12 mouse cellular contexts compared by ENCODE assay signal in genomic region chr11:4283627-4284026, GRCm38 (mm10). TPM values are rescaled to one million over a fixed set of nuclear protein-coding genes. Genes with fewer than 3 reads are reported as not detected.
A peak's percentile ranks its signal among the peaks of the same experiment; 100 is the strongest.
DNase-seq lines count a peak whose midpoint lies in the region; ATAC-seq and TF ChIP-seq lines count a peak whose summit lies in the region.
"Had no signal": no experiment of that assay in that cellular context is flagged by ENCODE, and none has a peak within 500 bp of the region (broad histone marks: within the 10 kb centered on the region; RNA-seq: fewer than 3 reads in every experiment).

No protein-coding gene starts in this region.

- peak; percentile 58; the same call in 1 of the 2 replicates for ATAC-seq in limb, embryonic 14.5 days (ENCODE audit: low FRiP score, low read depth)
- ATAC-seq in midbrain, embryonic 16.5 days: no peak

- peak; percentile 36 to 45 for DNase-seq in heart, adult 9 months (ENCODE audit: low spot score in 2 of 2)
- DNase-seq in heart, postnatal 36 days: no peak
- DNase-seq in urinary bladder, postnatal 14 days (ENCODE audit: low spot score): peak; percentile 46
- DNase-seq in urinary bladder, postnatal 25 days (ENCODE audit: low spot score): no peak
- DNase-seq in limb, embryonic 14.5 days (ENCODE audit: low spot score): no peak
- no peak for DNase-seq in layer of hippocampus, postnatal 14 days (ENCODE audit: low spot score in 2 of 2)
- no peak for DNase-seq in ovary, adult 18-20 months (ENCODE audit: low spot score)

- no peaks in the 10 kb centered on the region for H3K27me3 ChIP-seq in limb, embryonic 14.5 days (ENCODE audit: control insufficient read depth, insufficient read depth, low read length)
- no peaks in the 10 kb centered on the region for H3K27me3 ChIP-seq in midbrain, embryonic 16.5 days (ENCODE audit: control insufficient read depth, insufficient read depth, low read depth, low read length)
- H3K27me3 ChIP-seq: CH12.LX; hindbrain, embryonic 12.5 days; limb, embryonic 13.5 days had no signal

- TF ChIP-seq POLR2A in limb, embryonic 14.5 days (IDR thresholded peaks at IDR 0.05; ENCODE audit: borderline replicate concordance, extremely low read depth, insufficient read depth, insufficient read length): no peak

- H3K4me3 ChIP-seq in limb, embryonic 14.5 days (replicated peaks; ENCODE audit: low read length): no peak overlapping the region
- H3K4me3 ChIP-seq in midbrain, embryonic 16.5 days (ENCODE audit: low read depth, low read length): no peak overlapping the region
- H3K4me3 ChIP-seq: erythroblast, embryonic 14.5 days; hindbrain, embryonic 12.5 days; limb, embryonic 13.5 days had no signal

- H3K27ac ChIP-seq in limb, embryonic 14.5 days (replicated peaks; ENCODE audit: low read depth, low read length): no peak overlapping the region
- no peak overlapping the region for H3K27ac ChIP-seq in midbrain, embryonic 16.5 days (ENCODE audit: low read length)
- H3K27ac ChIP-seq: hindbrain, embryonic 12.5 days; limb, embryonic 13.5 days had no signal

- intact Hi-C loops in heart, postnatal 36 days (cut with DNase I): no loop called here

- H3K9ac ChIP-seq in limb, embryonic 14.5 days (ENCODE audit: low read depth, low read length, severe bottlenecking): no peak overlapping the region
- H3K9ac ChIP-seq in midbrain, embryonic 16.5 days (ENCODE audit: low read depth, low read length): no peak overlapping the region
- H3K9ac ChIP-seq: hindbrain, embryonic 12.5 days; limb, embryonic 13.5 days had no signal

- H3K36me3 ChIP-seq in limb, embryonic 14.5 days (ENCODE audit: control insufficient read depth, insufficient read depth, low read length): no peaks in the 10 kb centered on the region
- no peaks in the 10 kb centered on the region for H3K36me3 ChIP-seq in midbrain, embryonic 16.5 days (ENCODE audit: control insufficient read depth, insufficient read depth, low read length)
- H3K36me3 ChIP-seq: hindbrain, embryonic 12.5 days; limb, embryonic 13.5 days had no signal

- no peaks in the 10 kb centered on the region for H3K9me3 ChIP-seq in limb, embryonic 14.5 days (ENCODE audit: control insufficient read depth, low read length)
- H3K9me3 ChIP-seq in midbrain, embryonic 16.5 days (replicated peaks; ENCODE audit: control insufficient read depth, low read length, poor library complexity, severe bottlenecking): no peaks in the 10 kb centered on the region
- H3K9me3 ChIP-seq: hindbrain, embryonic 12.5 days; limb, embryonic 13.5 days had no signal

- no peaks in the 10 kb centered on the region for H3K4me1 ChIP-seq in limb, embryonic 14.5 days (ENCODE audit: control insufficient read depth, insufficient read depth, low read length)
- no peaks in the 10 kb centered on the region for H3K4me1 ChIP-seq in midbrain, embryonic 16.5 days (ENCODE audit: control insufficient read depth, insufficient read depth, low read length)
- H3K4me1 ChIP-seq: hindbrain, embryonic 12.5 days had no signal

- no peak overlapping the region for H3K4me2 ChIP-seq in limb, embryonic 14.5 days (replicated peaks; ENCODE audit: low read depth, low read length, severe bottlenecking)
- no peak overlapping the region for H3K4me2 ChIP-seq in midbrain, embryonic 16.5 days (ENCODE audit: low read length)
- H3K4me2 ChIP-seq: hindbrain, embryonic 12.5 days; limb, embryonic 13.5 days had no signal

- 11% methylated on average over 4 of the region's 4 CpGs for WGBS in limb, embryonic 14.5 days
- WGBS in midbrain, embryonic 16.5 days: 23% methylated on average over 4 of the region's 4 CpGs

RNA-seq across cellular contexts. Expression of gene Lif, which starts 26.3 kb away (rescaled TPM):
- total RNA-seq in heart, postnatal 36 days (2021): under 1 TPM; 0.16 to 0.50 TPM
- 0.89 and 1.4 TPM in 2 replicates for polyA plus RNA-seq in limb, embryonic 14.5 days (2012; rRNA removed)
- polyA plus RNA-seq in limb, embryonic 14.5 days (2014; fragmentation: Nextera tagmentation; extraction: Ambion mirVana): 0.26 and 0.50 TPM in 2 replicates
- under 1 TPM; 0.69 to 0.78 TPM for total RNA-seq in layer of hippocampus, postnatal 14 days (2021)
- polyA plus RNA-seq in midbrain, embryonic 16.5 days (2015; fragmentation: Nextera tagmentation; extraction: Ambion mirVana): 0.06 TPM in 1 of 2 replicates, not detected in the other
- polyA plus RNA-seq: erythroblast, embryonic 14.5 days; hindbrain, embryonic 12.5 days had no signal

RNA-seq across cellular contexts. Expression of gene Osm, which starts 47.4 kb away (rescaled TPM):
- not detected for total RNA-seq in heart, postnatal 36 days (2021)
- 0.26 and 0.33 TPM in 2 replicates for polyA plus RNA-seq in limb, embryonic 14.5 days (2012; rRNA removed)
- 0.17 and 0.18 TPM in 2 replicates for polyA plus RNA-seq in limb, embryonic 14.5 days (2014; fragmentation: Nextera tagmentation; extraction: Ambion mirVana)
- total RNA-seq in layer of hippocampus, postnatal 14 days (2021): not detected
- 0.08 and 0.19 TPM in 2 replicates for polyA plus RNA-seq in midbrain, embryonic 16.5 days (2015; fragmentation: Nextera tagmentation; extraction: Ambion mirVana)
- polyA plus RNA-seq: hindbrain, embryonic 12.5 days had no signal

Comparison
In these comparisons a context has a peak if more than half of its experiments do, and no peak if none do; other contexts are left out.
1. DNase-seq: peak in heart, adult 9 months (2 of 2) and urinary bladder, postnatal 14 days (single experiment); none in heart, postnatal 36 days (0 of 2), urinary bladder, postnatal 25 days (single experiment), limb, embryonic 14.5 days (single experiment), layer of hippocampus, postnatal 14 days (0 of 2) and ovary, adult 18-20 months (single experiment).